Mouse (Mus musculus) stomach, embryonic 14.5 days (tissue): ENCODE results near the gene Lrrc8d. TPM values are rescaled to one million over a fixed set of nuclear protein-coding genes. Genes with fewer than 3 reads are reported as not detected.

Source experiments
- ATAC-seq: fragments of 200-750 bp; cut with Nextera tagmentation; 2 replicates; pipeline ENCODE4 v1.8.0; 2017; ENCODE audit warnings: low read depth, moderate TSS enrichment; ENCODE audit not compliant: insufficient number of reproducible peaks, insufficient read depth, low FRiP score
- H3K27ac ChIP-seq: fragments of 300-500 bp; sonication (generic); 2 replicates; pipeline ENCODE4 v1.5.1; 2014; ENCODE audit warnings: mild to moderate bottlenecking, low read length, moderate library complexity, mixed read lengths
- H3K27me3 ChIP-seq: fragments of 300-500 bp; sonication (generic); 2 replicates; pipeline ENCODE4 v1.6.1; 2014; ENCODE audit warnings: low read length, control low read depth, mixed read lengths; ENCODE audit not compliant: control insufficient read depth, insufficient read depth
- H3K36me3 ChIP-seq: fragments of 300-500 bp; sonication (generic); 2 replicates; pipeline ENCODE4 v1.6.1; 2014; ENCODE audit warnings: mild to moderate bottlenecking, control low read depth, low read length, moderate library complexity, mixed read lengths; ENCODE audit not compliant: control insufficient read depth, insufficient read depth
- H3K4me1 ChIP-seq: fragments of 300-500 bp; sonication (generic); 2 replicates; pipeline ENCODE4 v1.6.1; 2014; ENCODE audit warnings: low read length, control low read depth, mixed read lengths; ENCODE audit not compliant: control insufficient read depth, insufficient read depth
- H3K4me2 ChIP-seq: fragments of 300-500 bp; sonication (generic); replicated peaks from 2 replicates; pipeline ENCODE4 v1.6.1; 2014; ENCODE audit warnings: low read depth, low read length, control low read depth
- H3K4me3 ChIP-seq: fragments of 300-500 bp; sonication (generic); 2 replicates; pipeline ENCODE4 v1.5.1; 2014; ENCODE audit warnings: low read depth, low read length, control low read depth
- H3K9ac ChIP-seq: fragments of 300-500 bp; sonication (generic); replicated peaks from 2 replicates; pipeline ENCODE4 v1.6.1; 2014; ENCODE audit warnings: low read depth, mild to moderate bottlenecking, control low read depth, low read length, moderate library complexity, mixed read lengths
- H3K9me3 ChIP-seq: fragments of 300-500 bp; sonication (generic); 2 replicates; pipeline ENCODE4 v1.6.1; 2016; ENCODE audit warnings: low read depth, low read length, control low read depth; ENCODE audit not compliant: control insufficient read depth
- WGBS: fragments of 180-500 bp; shearing (Covaris S2); extraction: QIAGEN DNeasy Blood & Tissue Kit; methylation state at CpG from one replicate; pipeline ENCODE4 v1.1.7; 2014; 5-methylcytosine and 5-hydroxymethylcytosine counted together
- polyA plus RNA-seq: library from polyadenylated mRNA; unstranded; fragments of >200 nt; fragmentation: Nextera tagmentation; extraction: Ambion mirVana; gene quantifications from 2 replicates; pipeline ENCODE4 v1.2.1, GENCODE M21; 2014

The Lrrc8d gene
- polyA plus RNA-seq, 1 experiment from 2014 or later = 17.6 TPM

DNA sequence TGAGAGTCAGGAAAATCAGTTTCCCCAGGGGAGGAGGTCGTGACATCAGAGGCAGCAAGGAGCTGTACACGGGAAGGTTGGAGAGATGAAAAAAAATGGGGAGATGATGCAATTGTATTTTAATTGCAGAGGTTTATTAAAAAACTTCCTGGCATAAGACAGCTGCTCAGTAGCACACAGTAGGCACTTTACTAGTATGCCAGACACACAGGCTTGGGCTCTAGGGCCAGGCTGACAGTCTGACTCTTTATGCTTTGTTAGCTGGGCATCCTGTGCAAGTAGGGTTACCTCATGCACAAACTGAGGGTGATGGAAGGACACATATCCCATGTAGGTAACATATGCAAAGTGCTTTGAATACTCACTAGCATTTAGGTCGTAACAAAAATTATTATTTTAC is 171.4 kb downstream of the Lrrc8d start:
- WGBS = 68% methylated on average over 3 of the region's 3 CpGs
- ATAC-seq = no peak
- no peaks in the 10 kb centered on the region; the same call in 1 of the 2 replicates for H3K4me1 ChIP-seq
- no peaks in the 10 kb centered on the region for H3K27me3 ChIP-seq
- H3K9ac ChIP-seq = no peak overlapping the region
- H3K4me2 ChIP-seq = no peak overlapping the region
- no peaks in the 10 kb centered on the region for H3K9me3 ChIP-seq
- H3K4me3 ChIP-seq = no peak overlapping the region
- H3K27ac ChIP-seq = no peak overlapping the region
- no peaks in the 10 kb centered on the region for H3K36me3 ChIP-seq

GRCm38 (mm10) chr5:105872176-105872575 is 172.4 kb downstream of the Lrrc8d start:
- no peak for ATAC-seq
- no peak overlapping the region for H3K4me3 ChIP-seq
- no peaks in the 10 kb centered on the region; the same call in 1 of the 2 replicates for H3K4me1 ChIP-seq
- 76% methylated on average over 8 of the region's 8 CpGs for WGBS
- H3K27ac ChIP-seq = no peak overlapping the region
- H3K9ac ChIP-seq = no peak overlapping the region
- H3K27me3 ChIP-seq = no peaks in the 10 kb centered on the region
- no peak overlapping the region for H3K4me2 ChIP-seq
- H3K9me3 ChIP-seq = no peaks in the 10 kb centered on the region
- H3K36me3 ChIP-seq = no peaks in the 10 kb centered on the region

DNA sequence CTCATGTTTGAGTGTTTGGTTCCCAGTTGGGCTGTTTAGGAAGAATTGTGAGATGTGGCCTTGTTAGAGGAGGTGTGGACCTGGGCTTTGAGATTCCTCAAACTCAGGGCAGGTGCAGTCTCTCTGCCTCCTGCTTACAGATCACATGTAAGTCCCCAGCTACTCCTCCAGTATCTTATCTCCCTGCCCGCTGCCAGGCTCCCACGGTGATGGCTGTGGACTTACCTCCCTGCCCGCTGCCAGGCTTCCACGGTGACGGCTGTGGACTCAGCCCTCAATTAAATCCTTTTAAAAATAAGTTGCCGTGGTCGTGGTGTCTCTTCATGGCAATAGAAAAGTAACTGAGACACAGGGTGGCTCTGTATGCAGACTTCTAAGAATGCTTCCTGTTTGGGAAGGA is 173.1 kb downstream of the Lrrc8d start:
- 56% methylated on average over 7 of the region's 7 CpGs for WGBS
- Histone ChIP-seq H3K36me3 (no peaks in the 10 kb centered on the region), H3K9me3 (no peaks in the 10 kb centered on the region), H3K27me3 (no peaks in the 10 kb centered on the region), H3K27ac (no peak overlapping the region), H3K4me3 (no peak overlapping the region), H3K9ac (no peak overlapping the region), H3K4me2 (no peak overlapping the region), H3K4me1 (peaks cover under 1% of the 10 kb centered on the region; the same call in 1 of the 2 replicates)
- no peak for ATAC-seq

DNA sequence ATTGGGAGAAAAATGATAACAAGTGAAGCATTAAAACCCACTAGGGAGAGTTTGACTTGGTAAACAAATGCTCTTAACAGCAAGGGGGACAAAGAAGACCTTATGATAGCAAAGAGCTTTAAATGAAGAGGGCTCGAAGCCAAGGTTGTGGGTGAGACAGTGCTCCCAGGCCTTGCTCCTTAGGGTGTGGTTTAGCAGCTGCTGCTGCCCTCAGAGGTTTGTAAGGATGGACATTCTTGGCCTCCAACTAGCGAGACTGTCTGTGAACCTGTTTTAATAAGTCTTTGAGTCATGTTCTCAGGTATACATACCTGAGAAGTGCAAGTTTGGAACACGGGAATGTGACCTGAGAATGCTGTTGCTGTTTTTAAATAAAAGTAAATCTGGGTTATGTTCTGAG is 174.0 kb downstream of the Lrrc8d start:
- no peak overlapping the region for H3K4me2 ChIP-seq
- no peak overlapping the region for H3K9ac ChIP-seq
- no peak overlapping the region for H3K4me3 ChIP-seq
- no peaks in the 10 kb centered on the region for H3K27me3 ChIP-seq
- H3K27ac ChIP-seq = no peak overlapping the region
- no peaks in the 10 kb centered on the region for H3K9me3 ChIP-seq
- no peak for ATAC-seq
- WGBS = 61% methylated on average over 3 of the region's 3 CpGs
- peaks cover 7% of the 10 kb centered on the region; the same call in 1 of the 2 replicates for H3K4me1 ChIP-seq
- H3K36me3 ChIP-seq = no peaks in the 10 kb centered on the region

DNA sequence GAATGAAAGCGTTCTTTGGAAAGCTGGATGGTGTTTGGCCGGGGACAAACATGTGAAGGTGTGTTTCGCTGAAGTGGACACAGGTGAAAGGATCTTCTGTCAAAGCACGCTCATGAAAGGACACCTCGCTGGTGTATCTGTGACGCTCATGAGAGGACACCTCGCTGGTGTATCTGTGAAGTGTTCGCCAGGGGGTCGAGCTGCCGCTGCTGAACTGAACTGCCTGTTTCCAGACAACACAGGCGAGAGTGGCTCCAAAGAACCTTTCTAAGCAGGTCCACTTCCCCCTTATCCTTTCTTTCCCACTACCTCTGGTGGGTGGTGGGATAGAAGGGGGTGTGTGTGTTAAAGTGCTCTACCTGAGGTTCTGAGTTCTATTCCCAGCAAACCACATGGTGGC is 174.7 kb downstream of the Lrrc8d start:
- Histone ChIP-seq H3K4me2 (no peak overlapping the region), H3K36me3 (no peaks in the 10 kb centered on the region; the same call in 1 of the 2 replicates), H3K9ac (no peak overlapping the region), H3K4me3 (no peak overlapping the region), H3K27ac (no peak overlapping the region), H3K27me3 (no peaks in the 10 kb centered on the region), H3K9me3 (no peaks in the 10 kb centered on the region), H3K4me1 (peaks cover 8% of the 10 kb centered on the region; the same call in 1 of the 2 replicates)
- 96% methylated on average over 11 of the region's 11 CpGs for WGBS
- no peak for ATAC-seq

GRCm38 (mm10) chr5:105876068-105876924 is 176.5 kb downstream of the Lrrc8d start, which contains the start of gene Zfp326:
Zfp326 (plus strand) TSS chr5:105876565.
- WGBS = under 1% methylated on average over 59 of the region's 83 CpGs
- no peaks in the 10 kb centered on the region for H3K9me3 ChIP-seq
- H3K4me1 ChIP-seq = peaks cover 10% of the 10 kb centered on the region; the same call in 1 of the 2 replicates
- peak within 1 kb of the TSS; percentile 87 for H3K27ac ChIP-seq
- peak; percentile 94 for ATAC-seq
- peaks cover 4% of the 10 kb centered on the region for H3K36me3 ChIP-seq
- peak within 1 kb of the TSS; percentile 71 for H3K4me2 ChIP-seq
- no peaks in the 10 kb centered on the region for H3K27me3 ChIP-seq
- H3K4me3 ChIP-seq = peak within 1 kb of the TSS; percentile 99
- H3K9ac ChIP-seq = peak within 1 kb of the TSS; percentile 99

- H3K9ac ChIP-seq = peak overlapping the region; percentile 99
- under 1% methylated on average over 46 of the region's 46 CpGs for WGBS
These were observed 177.4 kb downstream of the Lrrc8d start for GRCm38 (mm10) chr5:105876925-105877774.

More at GRCm38 (mm10) chr5:105876925-105877774, 177.4 kb downstream of the Lrrc8d start:
- no peak for ATAC-seq
- Histone ChIP-seq H3K36me3 (peaks cover 7% of the 10 kb centered on the region), H3K9me3 (no peaks in the 10 kb centered on the region), H3K4me1 (peaks cover 10% of the 10 kb centered on the region; the same call in 1 of the 2 replicates), H3K4me2 (peak overlapping the region; percentile 71), H3K27me3 (no peaks in the 10 kb centered on the region), H3K27ac (peak overlapping the region; percentile 87), H3K4me3 (peak overlapping the region; percentile 99)
